Mouse (Mus musculus) intestine, embryonic 16.5 days (tissue): ENCODE results near the gene Irx6. TPM values are rescaled to one million over a fixed set of nuclear protein-coding genes. Genes with fewer than 3 reads are reported as not detected.

Experiments
- ATAC-seq: fragments of 200-750 bp; cut with Nextera tagmentation; 2 replicates; pipeline ENCODE4 v1.8.0; 2017; ENCODE audit warnings: moderate TSS enrichment, moderate library complexity
- H3K27ac ChIP-seq: fragments of 300-500 bp; sonication (generic); 2 replicates; pipeline ENCODE4 v1.5.1; 2014; ENCODE audit warnings: mild to moderate bottlenecking, low read length
- H3K27me3 ChIP-seq: fragments of 300-500 bp; sonication (generic); replicated peaks from 2 replicates; pipeline ENCODE4 v1.6.1; 2014; ENCODE audit warnings: low read length, control low read depth, mixed read lengths; ENCODE audit not compliant: control insufficient read depth, insufficient read depth
- H3K36me3 ChIP-seq: fragments of 300-500 bp; sonication (generic); 2 replicates; pipeline ENCODE4 v1.6.1; 2014; ENCODE audit warnings: low read length, control low read depth; ENCODE audit not compliant: control insufficient read depth, insufficient read depth
- H3K4me1 ChIP-seq: fragments of 300-500 bp; sonication (generic); 2 replicates; pipeline ENCODE4 v1.6.1; 2014; ENCODE audit warnings: low read length, control low read depth, mixed read lengths; ENCODE audit not compliant: control insufficient read depth, insufficient read depth
- H3K4me2 ChIP-seq: fragments of 300-500 bp; sonication (generic); 2 replicates; pipeline ENCODE4 v1.6.1; 2014; ENCODE audit warnings: low read depth, low read length, control low read depth
- H3K4me3 ChIP-seq: fragments of 300-500 bp; sonication (generic); 2 replicates; pipeline ENCODE4 v1.5.1; 2014; ENCODE audit warnings: mild to moderate bottlenecking, low read length
- H3K9ac ChIP-seq: fragments of 300-500 bp; sonication (generic); 2 replicates; pipeline ENCODE4 v1.6.1; 2014; ENCODE audit warnings: low read depth, low read length
- H3K9me3 ChIP-seq: fragments of 300-500 bp; sonication (generic); 2 replicates; pipeline ENCODE4 v1.6.1; 2016; ENCODE audit warnings: low read length, control low read depth; ENCODE audit not compliant: control insufficient read depth
- WGBS: fragments of 180-500 bp; shearing (Covaris S2); extraction: QIAGEN DNeasy Blood & Tissue Kit; methylation state at CpG from one replicate; pipeline ENCODE4 v1.1.7; 2014; 5-methylcytosine and 5-hydroxymethylcytosine counted together
- polyA plus RNA-seq: library from polyadenylated mRNA; unstranded; fragments of >200 nt; fragmentation: Nextera tagmentation; extraction: Ambion mirVana; gene quantifications from 2 replicates; pipeline ENCODE4 v1.2.1, GENCODE M21; 2015

Gene Irx6
- polyA plus RNA-seq, result not detected in 2 replicates

GRCm38 (mm10) chr8:92674244-92675128, at the start of gene Irx6:
TSS of gene Irx6 (plus strand) at chr8:92674288.
- Histone ChIP-seq H3K4me2 (peak within 1 kb of the TSS; percentile 60), H3K9me3 (no peaks in the 10 kb centered on the region), H3K36me3 (no peaks in the 10 kb centered on the region), H3K4me1 (peaks cover 15% of the 10 kb centered on the region), H3K27ac (no peak within 1 kb of the TSS), H3K9ac (no peak within 1 kb of the TSS), H3K27me3 (peaks cover 74% of the 10 kb centered on the region), H3K4me3 (peak within 1 kb of the TSS; percentile 40)
- WGBS, result under 1% methylated on average over 60 of the region's 62 CpGs
- ATAC-seq, result no peak

- no peak overlapping the region for H3K9ac ChIP-seq
- WGBS, result 67% methylated on average over 14 of the region's 14 CpGs
- no peak for ATAC-seq
- H3K27ac ChIP-seq, result no peak overlapping the region
- H3K9me3 ChIP-seq, result no peaks in the 10 kb centered on the region
- H3K4me3 ChIP-seq, result no peak overlapping the region
- H3K4me2 ChIP-seq, result no peak overlapping the region
- no peaks in the 10 kb centered on the region; the same call in 1 of the 2 replicates for H3K27me3 ChIP-seq
- no peaks in the 10 kb centered on the region for H3K4me1 ChIP-seq
- H3K36me3 ChIP-seq, result no peaks in the 10 kb centered on the region
Observed at GRCm38 (mm10) chr8:92628711-92629650, 45.1 kb upstream of the Irx6 start.

- H3K27ac ChIP-seq, result no peak overlapping the region
- no peaks in the 10 kb centered on the region for H3K4me1 ChIP-seq
- 94% methylated on average over 5 of the region's 5 CpGs for WGBS
- no peaks in the 10 kb centered on the region for H3K27me3 ChIP-seq
- H3K4me3 ChIP-seq, result no peak overlapping the region
- H3K36me3 ChIP-seq, result no peaks in the 10 kb centered on the region
- no peaks in the 10 kb centered on the region for H3K9me3 ChIP-seq
- H3K9ac ChIP-seq, result no peak overlapping the region
- ATAC-seq, result no peak
- no peak overlapping the region for H3K4me2 ChIP-seq
Observed at GRCm38 (mm10) chr8:92633199-92633598, 40.9 kb upstream of the Irx6 start.

GRCm38 (mm10) chr8:92640820-92641219, 33.3 kb upstream of the Irx6 start:
- H3K4me2 ChIP-seq, result no peak overlapping the region
- no peaks in the 10 kb centered on the region for H3K36me3 ChIP-seq
- H3K4me3 ChIP-seq, result no peak overlapping the region
- ATAC-seq, result no peak
- H3K27me3 ChIP-seq, result no peaks in the 10 kb centered on the region
- H3K9ac ChIP-seq, result no peak overlapping the region
- 86% methylated on average over 8 of the region's 8 CpGs for WGBS
- H3K4me1 ChIP-seq, result no peaks in the 10 kb centered on the region
- no peaks in the 10 kb centered on the region for H3K9me3 ChIP-seq
- no peak overlapping the region for H3K27ac ChIP-seq

GRCm38 (mm10) chr8:92646637-92647036, 27.5 kb upstream of the Irx6 start:
- no peak for ATAC-seq

GRCm38 (mm10) chr8:92664207-92664606, 9.9 kb upstream of the Irx6 start:
- 0 out of 2 replicates have a peak, but pooled peaks cover 1% of the 10 kb centered on the region for H3K27me3 ChIP-seq
- ATAC-seq, result no peak
- H3K4me3 ChIP-seq, result no peak overlapping the region
- H3K4me1 ChIP-seq, result no peaks in the 10 kb centered on the region
- 28% methylated on average over 4 of the region's 4 CpGs for WGBS
- H3K9me3 ChIP-seq, result no peaks in the 10 kb centered on the region
- no peak overlapping the region for H3K9ac ChIP-seq
- no peak overlapping the region for H3K27ac ChIP-seq
- H3K4me2 ChIP-seq, result no peak overlapping the region
- no peaks in the 10 kb centered on the region for H3K36me3 ChIP-seq

More at GRCm38 (mm10) chr8:92646637-92647036, 27.5 kb upstream of the Irx6 start:
- Histone ChIP-seq H3K36me3 (no peaks in the 10 kb centered on the region), H3K4me3 (no peak overlapping the region), H3K9ac (no peak overlapping the region), H3K4me1 (no peaks in the 10 kb centered on the region), H3K4me2 (no peak overlapping the region), H3K27me3 (no peaks in the 10 kb centered on the region), H3K9me3 (no peaks in the 10 kb centered on the region), H3K27ac (no peak overlapping the region)
- 68% methylated on average over 2 of the region's 2 CpGs for WGBS

- no peaks in the 10 kb centered on the region for H3K9me3 ChIP-seq
Observed at GRCm38 (mm10) chr8:92670236-92670635, 3.9 kb upstream of the Irx6 start.

GRCm38 (mm10) chr8:92670656-92671195, 3.4 kb upstream of the Irx6 start:
- H3K9me3 ChIP-seq, result no peaks in the 10 kb centered on the region
- no peak overlapping the region for H3K27ac ChIP-seq
- H3K4me1 ChIP-seq, result peaks cover 15% of the 10 kb centered on the region
- no peak overlapping the region for H3K4me3 ChIP-seq
- no peaks in the 10 kb centered on the region for H3K36me3 ChIP-seq
- no peak for ATAC-seq
- 59% methylated on average over 12 of the region's 12 CpGs for WGBS
- no peak overlapping the region for H3K9ac ChIP-seq
- peaks cover 41% of the 10 kb centered on the region for H3K27me3 ChIP-seq
- H3K4me2 ChIP-seq, result no peak overlapping the region

More at GRCm38 (mm10) chr8:92670236-92670635, 3.9 kb upstream of the Irx6 start:
- H3K4me3 ChIP-seq, result no peak overlapping the region
- peaks cover 15% of the 10 kb centered on the region for H3K4me1 ChIP-seq
- 72% methylated on average over 11 of the region's 11 CpGs for WGBS
- H3K27me3 ChIP-seq, result peaks cover 36% of the 10 kb centered on the region
- H3K4me2 ChIP-seq, result no peak overlapping the region
- H3K27ac ChIP-seq, result no peak overlapping the region
- no peaks in the 10 kb centered on the region for H3K36me3 ChIP-seq
- ATAC-seq, result no peak
- H3K9ac ChIP-seq, result no peak overlapping the region

GRCm38 (mm10) chr8:92671892-92672291, 2.2 kb upstream of the Irx6 start:
- WGBS, result 85% methylated on average over 4 of the region's 4 CpGs
- no peak overlapping the region for H3K27ac ChIP-seq
- H3K27me3 ChIP-seq, result peaks cover 53% of the 10 kb centered on the region

More at GRCm38 (mm10) chr8:92671892-92672291, 2.2 kb upstream of the Irx6 start:
- Histone ChIP-seq H3K4me1 (peaks cover 15% of the 10 kb centered on the region), H3K9ac (no peak overlapping the region), H3K36me3 (no peaks in the 10 kb centered on the region), H3K9me3 (no peaks in the 10 kb centered on the region), H3K4me3 (no peak overlapping the region), H3K4me2 (no peak overlapping the region)
- no peak for ATAC-seq
